Comparison of ENCODE assay signal across 8 mouse cellular contexts in genomic region chr16:11461612-11462011, GRCm38 (mm10).
DNase-seq lines count a peak whose midpoint lies in the region; ATAC-seq and TF ChIP-seq lines count a peak whose summit lies in the region.

No protein-coding gene starts in this region.

- peak overlapping the region; percentile 63 for H3K27ac ChIP-seq in spleen, adult 2 months (ENCODE audit: insufficient read depth, low read length)
- H3K27ac ChIP-seq in embryonic facial prominence, embryonic 14.5 days (replicated peaks; ENCODE audit: low read depth, low read length), result peak overlapping the region; percentile 63
- peak overlapping the region; percentile 73 for H3K27ac ChIP-seq in limb, embryonic 13.5 days
- no peak overlapping the region for H3K27ac ChIP-seq in intestine, embryonic 16.5 days (ENCODE audit: low read length)

- no peak for TF ChIP-seq POLR2A in spleen, adult 2 months (IDR thresholded peaks at IDR 0.05; ENCODE audit: low read depth, low read length)

- intact Hi-C loops in heart, postnatal 14 days (cut with DNase I), result loop anchor here (10.0 kb wide), 1 partner anchor 743 kb away; no protein-coding TSS in a partner anchor

- H3K4me1 ChIP-seq in spleen, adult 2 months (ENCODE audit: control insufficient read depth, insufficient read depth, insufficient read length), result peaks cover 11% of the 10 kb centered on the region; the same call in 1 of the 2 replicates
- no peaks in the 10 kb centered on the region for H3K4me1 ChIP-seq in embryonic facial prominence, embryonic 14.5 days (ENCODE audit: control insufficient read depth, insufficient read depth, low read length)
- H3K4me1 ChIP-seq in limb, embryonic 13.5 days, result peaks cover 39% of the 10 kb centered on the region
- no peaks in the 10 kb centered on the region for H3K4me1 ChIP-seq in intestine, embryonic 16.5 days (ENCODE audit: control insufficient read depth, insufficient read depth, low read length)

- H3K36me3 ChIP-seq in spleen, adult 2 months (ENCODE audit: control insufficient read depth, insufficient read depth, low read length), result peaks cover 11% of the 10 kb centered on the region
- 0 out of 2 replicates have a peak, but pooled peaks cover 7% of the 10 kb centered on the region for H3K36me3 ChIP-seq in embryonic facial prominence, embryonic 14.5 days (ENCODE audit: control insufficient read depth, insufficient read depth, low read length)
- 0 out of 2 replicates have a peak, but pooled peaks cover 2% of the 10 kb centered on the region for H3K36me3 ChIP-seq in limb, embryonic 13.5 days
- H3K36me3 ChIP-seq in intestine, embryonic 16.5 days (ENCODE audit: control insufficient read depth, insufficient read depth, low read length), result no peaks in the 10 kb centered on the region; the same call in 1 of the 2 replicates

- peak; percentile 7 to 44 for DNase-seq in spleen, adult 2 months (ENCODE audit: low read depth in 1 of 2, low spot score in 2 of 2)
- no peak for DNase-seq in spleen, postnatal 14 days (ENCODE audit: low spot score in 2 of 2)
- peak; percentile 74 for DNase-seq in embryonic facial prominence, embryonic 14.5 days (ENCODE audit: low spot score)
- peak; percentile 48 to 66 for DNase-seq in heart, postnatal 14 days
- DNase-seq in natural killer cell, adult 2 months (ENCODE audit: low spot score in 2 of 2), result peak; percentile 76 to 85
- DNase-seq in ovary, adult 18-20 months (ENCODE audit: low spot score), result no peak

- 10% methylated on average over 7 of the region's 7 CpGs for WGBS in spleen, adult 2 months
- 66% methylated on average over 7 of the region's 7 CpGs for WGBS in embryonic facial prominence, embryonic 14.5 days
- 61% methylated on average over 7 of the region's 7 CpGs for WGBS in limb, embryonic 13.5 days
- 65% methylated on average over 7 of the region's 7 CpGs for WGBS in intestine, embryonic 16.5 days

- no peak overlapping the region for H3K4me3 ChIP-seq in spleen, adult 2 months (ENCODE audit: extremely low read depth, insufficient read depth, insufficient read length)
- no peak overlapping the region for H3K4me3 ChIP-seq in embryonic facial prominence, embryonic 14.5 days (ENCODE audit: low read depth, low read length)
- H3K4me3 ChIP-seq in limb, embryonic 13.5 days, result no peak overlapping the region
- no peak overlapping the region for H3K4me3 ChIP-seq in intestine, embryonic 16.5 days (ENCODE audit: low read length)

- no peak for TF ChIP-seq CTCF in spleen, adult 2 months (IDR thresholded peaks at IDR 0.05; ENCODE audit: extremely low read depth, insufficient read depth, insufficient read length, insufficient replicate concordance)

- H3K27me3 ChIP-seq in spleen, adult 2 months (ENCODE audit: control insufficient read depth, insufficient read depth, low read length), result no peaks in the 10 kb centered on the region
- H3K27me3 ChIP-seq in embryonic facial prominence, embryonic 14.5 days (replicated peaks; ENCODE audit: control insufficient read depth, insufficient read depth, low read length), result no peaks in the 10 kb centered on the region
- no peaks in the 10 kb centered on the region for H3K27me3 ChIP-seq in limb, embryonic 13.5 days
- no peaks in the 10 kb centered on the region for H3K27me3 ChIP-seq in intestine, embryonic 16.5 days (replicated peaks; ENCODE audit: control insufficient read depth, insufficient read depth, low read length)

- H3K9ac ChIP-seq in embryonic facial prominence, embryonic 14.5 days (ENCODE audit: low read depth, low read length), result no peak overlapping the region
- no peak overlapping the region for H3K9ac ChIP-seq in limb, embryonic 13.5 days
- no peak overlapping the region for H3K9ac ChIP-seq in intestine, embryonic 16.5 days (ENCODE audit: low read depth, low read length)

- H3K4me2 ChIP-seq in embryonic facial prominence, embryonic 14.5 days (ENCODE audit: low read depth, low read length), result no peak overlapping the region
- H3K4me2 ChIP-seq in limb, embryonic 13.5 days (replicated peaks), result no peak overlapping the region
- no peak overlapping the region for H3K4me2 ChIP-seq in intestine, embryonic 16.5 days (ENCODE audit: low read depth, low read length)

- H3K9me3 ChIP-seq in embryonic facial prominence, embryonic 14.5 days (ENCODE audit: control insufficient read depth, low read length), result no peaks in the 10 kb centered on the region
- no peaks in the 10 kb centered on the region for H3K9me3 ChIP-seq in limb, embryonic 13.5 days
- H3K9me3 ChIP-seq in intestine, embryonic 16.5 days (ENCODE audit: control insufficient read depth, low read length), result no peaks in the 10 kb centered on the region

- peak; percentile 61 for ATAC-seq in embryonic facial prominence, embryonic 14.5 days (ENCODE audit: low read depth)
- ATAC-seq in limb, embryonic 13.5 days (ENCODE audit: low FRiP score, low read depth), result peak; percentile 59
- no peak for ATAC-seq in intestine, embryonic 16.5 days

Comparison
In these comparisons a context has a peak if more than half of its experiments do, and no peak if none do; other contexts are left out.
1. DNase-seq: peak in spleen, adult 2 months (2 of 2), embryonic facial prominence, embryonic 14.5 days (single experiment), heart, postnatal 14 days (2 of 2) and natural killer cell, adult 2 months (2 of 2); none in spleen, postnatal 14 days (0 of 2) and ovary, adult 18-20 months (single experiment).